Mouse (Mus musculus) frontal cortex, postnatal 10 days (tissue): ENCODE data around the gene Suz12.
A peak's percentile ranks its signal among the peaks of the same experiment; 100 is the strongest.
"Not testable (repeated sequence)": the region's sequence is repeated elsewhere in the genome, so short reads cannot be mapped to it uniquely, and the experiment has no call there.

Source experiments
- DNase-seq, 2 experiments: peaks; one replicate each; pipeline ENCODE4 v3.0.0; 2022; ENCODE audit warnings: low spot score in 2 of 2, mixed read lengths in 1 of 2

Suz12 gene

GRCm38 (mm10) chr11:79992592-79993355, at the start of gene Suz12:
TSS of gene Suz12 (plus strand) at chr11:79993106.
- DNase-seq, result peak; percentile 93 to 95

- no peak for DNase-seq
These were observed 49.8 kb upstream of the Suz12 start for GRCm38 (mm10) chr11:79943136-79943535.

GRCm38 (mm10) chr11:79943601-79944000, 49.3 kb upstream of the Suz12 start:
- no peak for DNase-seq

GRCm38 (mm10) chr11:79947265-79947664, 45.6 kb upstream of the Suz12 start:
- DNase-seq, result no peak

- peak in 1 of 2 experiments; percentile 9 for DNase-seq
These were observed 31.4 kb upstream of the Suz12 start for GRCm38 (mm10) chr11:79961346-79962124.

- DNase-seq, result peak; percentile 90 to 97
These were observed 30.6 kb upstream of the Suz12 start, which contains the start of gene Utp6 for GRCm38 (mm10) chr11:79962125-79962876. TSS of gene Utp6 (minus strand) at chr11:79962390.

- DNase-seq, result no peak
These were observed 30.1 kb upstream of the Suz12 start for GRCm38 (mm10) chr11:79962877-79963183.

- DNase-seq, result no peak
These were observed 29.5 kb upstream of the Suz12 start for GRCm38 (mm10) chr11:79963212-79963974.

- DNase-seq, result peak in 1 of 2 experiments; percentile 25
These were observed 27.0 kb upstream of the Suz12 start for GRCm38 (mm10) chr11:79965896-79966295.

- no peak for DNase-seq
These were observed 25.2 kb upstream of the Suz12 start for GRCm38 (mm10) chr11:79967752-79968151.

GRCm38 (mm10) chr11:79973133-79973532, 19.8 kb upstream of the Suz12 start:
- DNase-seq, result no peak

GRCm38 (mm10) chr11:79973626-79974476, 19.1 kb upstream of the Suz12 start:
- DNase-seq, result peak in 1 of 2 experiments; percentile 16

GRCm38 (mm10) chr11:79975377-79975776, 17.5 kb upstream of the Suz12 start:
- no peak for DNase-seq

GRCm38 (mm10) chr11:79976222-79976621, 16.7 kb upstream of the Suz12 start:
- no peak for DNase-seq

- DNase-seq, result not testable (repeated sequence)
These were observed 16.3 kb upstream of the Suz12 start for GRCm38 (mm10) chr11:79976645-79977044.

- not testable (repeated sequence) for DNase-seq
These were observed 15.8 kb upstream of the Suz12 start for GRCm38 (mm10) chr11:79977061-79977460.

GRCm38 (mm10) chr11:79977747-79978146, 15.2 kb upstream of the Suz12 start:
- not testable (repeated sequence) for DNase-seq

GRCm38 (mm10) chr11:79986886-79987285, 6.0 kb upstream of the Suz12 start:
- DNase-seq, result no peak

GRCm38 (mm10) chr11:79987896-79988295, 5.0 kb upstream of the Suz12 start:
- DNase-seq, result no peak

- DNase-seq, result no peak
These were observed 2.8 kb upstream of the Suz12 start for GRCm38 (mm10) chr11:79990120-79990519.
